Mouse (Mus musculus): ENCODE results near the gene Hacl1. TPM values are rescaled to one million over a fixed set of nuclear protein-coding genes. Genes with fewer than 3 reads are reported as not detected.

Hacl1 gene
- polyA plus RNA-seq (2012; rRNA removed), result 7.3 and 9.7 TPM in 2 replicates

GRCm38 (mm10) chr14:31640890-31641505, at the start of gene Hacl1, which contains the start of gene Btd:
Gene Hacl1, minus strand, starts transcription at chr14:31641286.
Gene Btd, plus strand, starts transcription at chr14:31641028.

GRCm38 (mm10) chr14:31640346-31640889, 668 bp downstream of the Hacl1 start, which contains the start of gene Gm49387:
Gene Gm49387, minus strand, starts transcription at chr14:31640878.

GRCm38 (mm10) chr14:31591243-31591642, 49.8 kb downstream of the Hacl1 start, which contains the start of gene Colq:
Gene Colq, minus strand, starts transcription at chr14:31591343.

Other genes starting within 250 kb of the Hacl1 start
- gene Sh3bp5, start 205.2 kb downstream of the Hacl1 start, polyA plus RNA-seq (2012; rRNA removed), result 169 and 181 TPM in 2 replicates
- 13.0 and 13.6 TPM in 2 replicates for gene Eaf1, start 146.9 kb downstream of the Hacl1 start, polyA plus RNA-seq (2012; rRNA removed)
- 18.2 and 20.4 TPM in 2 replicates for gene Mettl6, start 146.2 kb downstream of the Hacl1 start, polyA plus RNA-seq (2012; rRNA removed)
- 0.06 and 0.35 TPM in 2 replicates for gene Colq, start 49.9 kb downstream of the Hacl1 start, polyA plus RNA-seq (2012; rRNA removed)
- gene Gm49387, start 408 bp downstream of the Hacl1 start, polyA plus RNA-seq (2012; rRNA removed), result not detected in 2 replicates
- gene Btd, start 258 bp downstream of the Hacl1 start, polyA plus RNA-seq (2012; rRNA removed), result 19.8 and 20.5 TPM in 2 replicates
- gene Ankrd28, start 189.4 kb upstream of the Hacl1 start, polyA plus RNA-seq (2012; rRNA removed), result 21.1 and 21.8 TPM in 2 replicates

Measured in central nervous system, embryonic 18 days (tissue).